Mouse (Mus musculus) CH12.LX (cell line): ENCODE results near the gene Acvrl1.

Experiments
- CTCF ChIP-seq, 2 experiments: IDR thresholded peaks in 1 of 2; conservative IDR thresholded peaks in 1 of 2; 2 replicates each; pipeline ENCODE4 v1.5.1; 2011 to 2012; ENCODE audit warnings: low read depth in 2 of 2, low read length in 2 of 2, improper control_type of control experiment in 1 of 2, inconsistent platforms in 1 of 2, mild to moderate bottlenecking in 1 of 2, moderate library complexity in 1 of 2
- HCFC1 ChIP-seq: IDR thresholded peaks from 2 replicates; pipeline ENCODE4 v1.6.1; 2012; ENCODE audit warnings: low read depth, mild to moderate bottlenecking, inconsistent platforms, low read length, improper control_type of control experiment
- KAT2A ChIP-seq: IDR thresholded peaks from 2 replicates; pipeline ENCODE4 v1.6.1; 2012; ENCODE audit warnings: low read length, improper control_type of control experiment, inconsistent platforms; ENCODE audit not compliant: insufficient replicate concordance
- MXI1 ChIP-seq: IDR thresholded peaks from 2 replicates; pipeline ENCODE4 v1.6.1; 2011; ENCODE audit warnings: mild to moderate bottlenecking, low read depth, low read length, improper control_type of control experiment
- NRF1 ChIP-seq: IDR thresholded peaks from 2 replicates; pipeline ENCODE4 v1.6.1; 2014; ENCODE audit warnings: low read depth, mild to moderate bottlenecking, inconsistent platforms, low read length, improper control_type of control experiment, moderate library complexity
- POLR2A ChIP-seq: IDR thresholded peaks from 2 replicates; pipeline ENCODE4 v1.6.1; 2011; ENCODE audit warnings: low read depth, mild to moderate bottlenecking, improper control_type of control experiment, low read length
- USF1 ChIP-seq: IDR thresholded peaks from 2 replicates; pipeline ENCODE4 v1.6.1; 2014; ENCODE audit warnings: low read depth, mild to moderate bottlenecking, inconsistent platforms, low read length, improper control_type of control experiment
- ZKSCAN1 ChIP-seq: IDR thresholded peaks from 2 replicates; pipeline ENCODE4 v1.6.1; 2012; ENCODE audit warnings: low read depth, inconsistent platforms, low read length, improper control_type of control experiment, borderline replicate concordance

- TF ChIP-seq USF1: no peak
- no peak for TF ChIP-seq CTCF (conservative IDR thresholded peaks at IDR 0.05 in 1 of 2, IDR thresholded peaks at IDR 0.05 in 1 of 2; ENCODE audit: low read depth in 2 of 2, low read length in 2 of 2)
- TF ChIP-seq ZKSCAN1: no peak
- TF ChIP-seq HCFC1: no peak
- TF ChIP-seq KAT2A: no peak
- TF ChIP-seq POLR2A: peak; percentile 90
- no peak for TF ChIP-seq NRF1
- TF ChIP-seq MXI1: no peak
These were observed 23.3 kb downstream of the Acvrl1 start for GRCm38 (mm10) chr15:101151409-101152261.
